Mouse (Mus musculus): ENCODE measurements at regions not wholly inside any gene's neighbourhood (a gene's known extent, or its start where the extent isn't known, plus 50 kb on each side); places are given as distances from the start of the nearest gene placed in this dataset.

GRCm38 (mm10) chr7:136445091-136445490 lies 449.3 kb upstream of the Mgmt start:
- no peak for DNase-seq (ENCODE audit: low spot score)

- no peak for DNase-seq (ENCODE audit: low spot score)
These were observed 445.1 kb upstream of the Mgmt start for GRCm38 (mm10) chr7:136449286-136449685.

- no peak for DNase-seq (ENCODE audit: low spot score)
These were observed 442.6 kb upstream of the Mgmt start for GRCm38 (mm10) chr7:136451672-136452361.

- DNase-seq (ENCODE audit: low spot score), result no peak
These were observed 441.9 kb upstream of the Mgmt start for GRCm38 (mm10) chr7:136452561-136452960.

GRCm38 (mm10) chr7:136457171-136457570 lies 437.2 kb upstream of the Mgmt start:
- no peak for DNase-seq (ENCODE audit: low spot score)

- DNase-seq (ENCODE audit: low spot score), result no peak
These were observed 436.5 kb upstream of the Mgmt start for GRCm38 (mm10) chr7:136457867-136458448.

GRCm38 (mm10) chr7:136477135-136477534 lies 417.3 kb upstream of the Mgmt start:
- no peak for DNase-seq (ENCODE audit: low spot score)

- no peak for DNase-seq (ENCODE audit: low spot score)
These were observed 413.7 kb upstream of the Mgmt start for GRCm38 (mm10) chr7:136480641-136481202.

GRCm38 (mm10) chr7:136483237-136483636 lies 411.2 kb upstream of the Mgmt start:
- DNase-seq (ENCODE audit: low spot score), result no peak

GRCm38 (mm10) chr7:136487556-136487955 lies 406.9 kb upstream of the Mgmt start:
- DNase-seq (ENCODE audit: low spot score), result no peak

- DNase-seq (ENCODE audit: low spot score), result no peak
These were observed 399.6 kb upstream of the Mgmt start for GRCm38 (mm10) chr7:136494862-136495261.

GRCm38 (mm10) chr7:136496335-136497242 lies 397.8 kb upstream of the Mgmt start:
- no peak for DNase-seq (ENCODE audit: low spot score)

GRCm38 (mm10) chr7:136500059-136500458 lies 394.4 kb upstream of the Mgmt start:
- no peak for DNase-seq (ENCODE audit: low spot score)

- no peak for DNase-seq (ENCODE audit: low spot score)
These were observed 393.3 kb upstream of the Mgmt start for GRCm38 (mm10) chr7:136501094-136501493.

- no peak for DNase-seq (ENCODE audit: low spot score)
These were observed 392.3 kb upstream of the Mgmt start for GRCm38 (mm10) chr7:136501855-136502847.

GRCm38 (mm10) chr7:136511389-136511788 lies 383.0 kb upstream of the Mgmt start:
- DNase-seq (ENCODE audit: low spot score), result no peak

GRCm38 (mm10) chr7:136515376-136515775 lies 379.0 kb upstream of the Mgmt start:
- DNase-seq (ENCODE audit: low spot score), result no peak

- DNase-seq (ENCODE audit: low spot score), result no peak
These were observed 368.6 kb upstream of the Mgmt start for GRCm38 (mm10) chr7:136525821-136526220.

GRCm38 (mm10) chr7:136530006-136530785 lies 364.2 kb upstream of the Mgmt start:
- DNase-seq (ENCODE audit: low spot score), result no peak

- DNase-seq (ENCODE audit: low spot score), result no peak
These were observed 363.1 kb upstream of the Mgmt start for GRCm38 (mm10) chr7:136531301-136531700.
